Mouse (Mus musculus): ENCODE measurements around the gene Nipsnap2. TPM values are rescaled to one million over a fixed set of nuclear protein-coding genes. Genes with fewer than 3 reads are reported as not detected.
A peak's percentile ranks its signal among the peaks of the same experiment; 100 is the strongest.
"Not testable (repeated sequence)": the region's sequence is repeated elsewhere in the genome, so short reads cannot be mapped to it uniquely, and the experiment has no call there.

The Nipsnap2 gene
- polyA plus RNA-seq (2014; fragmentation: Nextera tagmentation; extraction: Ambion mirVana): 58.7 and 58.9 TPM in 2 replicates

DNA sequence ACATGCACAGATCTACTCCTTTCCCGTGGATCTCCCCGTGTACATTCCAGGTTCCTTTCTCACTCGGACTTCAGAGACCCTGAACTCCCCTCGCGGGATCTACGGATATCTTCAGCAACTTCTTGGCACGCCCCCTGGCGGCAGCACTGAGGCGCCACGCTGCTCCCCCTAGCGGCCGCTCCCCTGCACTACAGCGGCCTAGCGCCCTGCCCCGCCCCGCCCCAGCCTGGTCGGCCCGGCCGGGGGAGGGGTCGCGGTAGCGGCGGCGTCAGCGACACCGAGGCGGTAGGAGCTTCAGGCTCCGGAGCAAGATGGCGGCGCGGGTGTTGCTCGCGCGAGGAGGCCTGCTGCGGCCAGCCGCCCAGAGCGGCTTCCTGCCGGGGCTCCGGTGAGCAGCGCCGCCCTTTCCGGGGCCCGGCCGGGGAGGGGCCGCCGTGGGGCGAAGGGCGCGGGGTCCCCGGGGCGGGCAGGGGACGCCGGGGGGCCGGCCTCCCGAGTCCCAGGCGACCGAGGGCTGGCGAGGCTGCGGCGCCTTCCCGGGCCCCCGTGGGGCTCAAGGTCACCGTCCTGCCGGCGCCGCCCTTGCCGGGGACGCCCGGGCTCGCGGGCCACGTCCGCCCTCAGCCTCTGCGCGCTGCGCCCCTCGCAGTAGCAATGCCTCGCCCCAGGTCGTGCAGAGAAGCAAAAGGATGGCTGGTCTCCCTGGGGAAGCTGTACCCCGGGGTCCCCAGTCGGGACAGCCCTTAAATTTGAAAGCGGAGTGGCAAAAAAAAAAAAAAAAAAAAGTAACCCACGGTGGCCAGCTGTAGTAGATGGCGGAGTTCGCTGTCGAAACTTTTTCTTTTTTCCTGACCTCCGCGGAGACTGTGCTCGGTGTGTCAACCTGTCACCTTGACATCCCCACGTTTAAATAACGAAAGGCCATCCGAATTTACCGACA lies at the start of gene Nipsnap2:
Nipsnap2 (plus strand) TSS at position 230 of the 940 bp plus-strand sequence.
- DNase-seq (ENCODE audit: low spot score) (peak; percentile 96), ATAC-seq (replicated peaks; ENCODE audit: low FRiP score) (peak; percentile 84)
- H3K27me3 ChIP-seq (replicated peaks; ENCODE audit: control insufficient read depth, insufficient read depth, low read length): no peaks in the 10 kb centered on the region
- under 1% methylated on average over 88 of the region's 93 CpGs for WGBS
- H3K9ac ChIP-seq (ENCODE audit: low read depth, low read length): peak within 1 kb of the TSS; percentile 96
- H3K9me3 ChIP-seq (ENCODE audit: control insufficient read depth, low read length): no peaks in the 10 kb centered on the region
- peaks cover 2% of the 10 kb centered on the region; the same call in 1 of the 2 replicates for H3K36me3 ChIP-seq (ENCODE audit: control insufficient read depth, insufficient read depth, low read length)
- peak within 1 kb of the TSS; percentile 64 for H3K4me2 ChIP-seq
- H3K27ac ChIP-seq (ENCODE audit: low read depth, low read length): peak within 1 kb of the TSS; percentile 99
- peak within 1 kb of the TSS; percentile 85 for H3K4me3 ChIP-seq (ENCODE audit: low read depth, low read length)
- H3K4me1 ChIP-seq (replicated peaks; ENCODE audit: control insufficient read depth, insufficient read depth, low read length): peaks cover 45% of the 10 kb centered on the region

DNA sequence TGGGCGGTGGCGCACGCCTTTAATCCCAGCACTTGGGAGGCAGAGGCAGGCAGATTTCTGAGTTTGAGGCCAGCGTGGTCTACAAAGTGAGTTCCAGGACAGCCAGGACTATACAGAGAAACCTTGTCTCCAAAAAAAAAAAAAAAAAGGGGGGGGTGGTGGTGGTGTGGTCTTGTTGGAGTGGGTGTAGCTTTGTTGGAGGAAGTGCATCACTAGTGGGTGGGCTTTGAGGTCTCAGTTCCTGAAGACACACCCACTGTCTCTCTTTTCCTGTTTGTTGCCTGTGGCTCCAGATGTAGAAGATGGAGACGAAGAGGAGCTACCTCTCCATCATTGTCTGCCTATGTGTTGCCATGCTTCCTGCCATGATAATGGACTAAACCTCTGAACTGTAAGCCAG lies 39.7 kb upstream of the Nipsnap2 start:
- not testable (repeated sequence) for H3K4me3 ChIP-seq (ENCODE audit: low read depth, low read length); ATAC-seq (replicated peaks; ENCODE audit: low FRiP score); H3K27ac ChIP-seq (ENCODE audit: low read depth, low read length); H3K9me3 ChIP-seq (ENCODE audit: control insufficient read depth, low read length); H3K4me1 ChIP-seq (replicated peaks; ENCODE audit: control insufficient read depth, insufficient read depth, low read length); H3K4me2 ChIP-seq; H3K9ac ChIP-seq (ENCODE audit: low read depth, low read length); DNase-seq (ENCODE audit: low spot score); H3K27me3 ChIP-seq (replicated peaks; ENCODE audit: control insufficient read depth, insufficient read depth, low read length); H3K36me3 ChIP-seq (ENCODE audit: control insufficient read depth, insufficient read depth, low read length)
- WGBS: 79% methylated on average over 5 of the region's 5 CpGs

- Histone ChIP-seq H3K9ac (ENCODE audit: low read depth, low read length) (no peak overlapping the region), H3K4me1 (replicated peaks; ENCODE audit: control insufficient read depth, insufficient read depth, low read length) (no peaks in the 10 kb centered on the region), H3K4me3 (ENCODE audit: low read depth, low read length) (no peak overlapping the region), H3K4me2 (no peak overlapping the region), H3K36me3 (ENCODE audit: control insufficient read depth, insufficient read depth, low read length) (no peaks in the 10 kb centered on the region), H3K27me3 (replicated peaks; ENCODE audit: control insufficient read depth, insufficient read depth, low read length) (no peaks in the 10 kb centered on the region; the same call in 1 of the 2 replicates), H3K9me3 (ENCODE audit: control insufficient read depth, low read length) (no peaks in the 10 kb centered on the region), H3K27ac (ENCODE audit: low read depth, low read length) (no peak overlapping the region)
- no peak for DNase-seq (ENCODE audit: low spot score)
- no peak for ATAC-seq (replicated peaks; ENCODE audit: low FRiP score)
- WGBS: 72% methylated on average over 7 of the region's 7 CpGs
Measured at GRCm38 (mm10) chr5:129687621-129688020, 37.2 kb upstream of the Nipsnap2 start.

- Histone ChIP-seq H3K4me2 (no peak overlapping the region), H3K9ac (ENCODE audit: low read depth, low read length) (no peak overlapping the region), H3K27ac (ENCODE audit: low read depth, low read length) (no peak overlapping the region), H3K4me3 (ENCODE audit: low read depth, low read length) (no peak overlapping the region), H3K27me3 (replicated peaks; ENCODE audit: control insufficient read depth, insufficient read depth, low read length) (no peaks in the 10 kb centered on the region), H3K4me1 (replicated peaks; ENCODE audit: control insufficient read depth, insufficient read depth, low read length) (no peaks in the 10 kb centered on the region), H3K36me3 (ENCODE audit: control insufficient read depth, insufficient read depth, low read length) (no peaks in the 10 kb centered on the region), H3K9me3 (ENCODE audit: control insufficient read depth, low read length) (no peaks in the 10 kb centered on the region)
- ATAC-seq (replicated peaks; ENCODE audit: low FRiP score): no peak
- no peak for DNase-seq (ENCODE audit: low spot score)
- 79% methylated on average over 3 of the region's 3 CpGs for WGBS
Measured at GRCm38 (mm10) chr5:129690528-129690927, 34.3 kb upstream of the Nipsnap2 start.

DNA sequence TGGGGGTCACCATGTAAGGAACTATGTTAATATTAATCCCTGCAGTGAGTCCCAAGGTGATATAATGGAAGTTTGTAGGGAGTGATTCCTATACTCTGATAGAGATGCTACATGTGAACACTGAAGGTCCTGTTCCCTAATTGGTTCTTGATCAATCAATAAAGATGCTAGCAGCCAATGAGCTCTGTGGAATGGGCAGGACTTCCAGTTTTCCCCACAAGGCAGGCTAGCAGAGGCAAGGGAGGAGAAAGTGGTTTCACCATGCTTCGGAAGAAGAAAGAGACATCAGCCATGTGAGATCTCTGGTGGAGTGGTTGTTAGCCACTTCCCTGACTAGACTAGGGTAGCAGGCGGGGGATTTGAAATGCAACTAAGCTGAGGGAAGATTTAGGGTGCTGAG lies 24.4 kb upstream of the Nipsnap2 start:
- Histone ChIP-seq H3K4me3 (ENCODE audit: low read depth, low read length) (no peak overlapping the region), H3K4me1 (replicated peaks; ENCODE audit: control insufficient read depth, insufficient read depth, low read length) (no peaks in the 10 kb centered on the region), H3K36me3 (ENCODE audit: control insufficient read depth, insufficient read depth, low read length) (no peaks in the 10 kb centered on the region), H3K27me3 (replicated peaks; ENCODE audit: control insufficient read depth, insufficient read depth, low read length) (peaks cover 5% of the 10 kb centered on the region; the same call in 1 of the 2 replicates), H3K27ac (ENCODE audit: low read depth, low read length) (no peak overlapping the region), H3K9ac (ENCODE audit: low read depth, low read length) (no peak overlapping the region), H3K9me3 (ENCODE audit: control insufficient read depth, low read length) (no peaks in the 10 kb centered on the region), H3K4me2 (peak overlapping the region; percentile 27; the same call in 1 of the 2 replicates)
- 37% methylated on average over 2 of the region's 2 CpGs for WGBS
- no peak for ATAC-seq (replicated peaks; ENCODE audit: low FRiP score)
- DNase-seq (ENCODE audit: low spot score): no peak

DNA sequence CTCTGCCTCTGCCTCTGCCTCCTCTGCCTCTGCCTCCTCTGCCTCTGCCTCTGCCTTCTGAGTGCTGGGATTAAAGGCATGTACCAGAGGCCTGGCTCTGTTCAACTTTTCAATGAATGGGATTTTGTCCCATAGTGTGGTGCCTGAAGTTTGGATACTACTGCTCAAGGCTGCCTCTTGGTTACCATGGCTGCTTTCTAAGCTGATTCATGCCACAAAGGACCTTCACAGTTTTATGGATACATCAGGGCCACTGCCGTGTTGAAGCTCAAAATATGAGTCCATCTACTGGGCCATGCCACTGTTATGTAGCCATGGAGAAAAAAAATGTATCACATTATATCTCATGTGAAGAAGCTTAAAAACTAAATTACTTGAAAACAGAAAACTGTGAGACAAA lies 23.2 kb upstream of the Nipsnap2 start:
- Histone ChIP-seq H3K27me3 (replicated peaks; ENCODE audit: control insufficient read depth, insufficient read depth, low read length) (peaks cover 5% of the 10 kb centered on the region; the same call in 1 of the 2 replicates), H3K9me3 (ENCODE audit: control insufficient read depth, low read length) (no peaks in the 10 kb centered on the region), H3K4me2 (no peak overlapping the region), H3K36me3 (ENCODE audit: control insufficient read depth, insufficient read depth, low read length) (no peaks in the 10 kb centered on the region), H3K9ac (ENCODE audit: low read depth, low read length) (no peak overlapping the region), H3K27ac (ENCODE audit: low read depth, low read length) (no peak overlapping the region), H3K4me1 (replicated peaks; ENCODE audit: control insufficient read depth, insufficient read depth, low read length) (no peaks in the 10 kb centered on the region), H3K4me3 (ENCODE audit: low read depth, low read length) (no peak overlapping the region)
- ATAC-seq (replicated peaks; ENCODE audit: low FRiP score) (no peak), DNase-seq (ENCODE audit: low spot score) (no peak)
- WGBS: 74% methylated on average over 1 of the region's 1 CpGs

GRCm38 (mm10) chr5:129703368-129703767 lies 21.5 kb upstream of the Nipsnap2 start:
- no peak overlapping the region for H3K4me2 ChIP-seq
- DNase-seq (ENCODE audit: low spot score) (no peak), ATAC-seq (replicated peaks; ENCODE audit: low FRiP score) (no peak)
- H3K9me3 ChIP-seq (ENCODE audit: control insufficient read depth, low read length): no peaks in the 10 kb centered on the region
- no peak overlapping the region for H3K4me3 ChIP-seq (ENCODE audit: low read depth, low read length)
- no peaks in the 10 kb centered on the region for H3K36me3 ChIP-seq (ENCODE audit: control insufficient read depth, insufficient read depth, low read length)
- H3K27ac ChIP-seq (ENCODE audit: low read depth, low read length): no peak overlapping the region
- H3K4me1 ChIP-seq (replicated peaks; ENCODE audit: control insufficient read depth, insufficient read depth, low read length): no peaks in the 10 kb centered on the region
- no peak overlapping the region for H3K9ac ChIP-seq (ENCODE audit: low read depth, low read length)
- H3K27me3 ChIP-seq (replicated peaks; ENCODE audit: control insufficient read depth, insufficient read depth, low read length): peaks cover 5% of the 10 kb centered on the region; the same call in 1 of the 2 replicates

DNA sequence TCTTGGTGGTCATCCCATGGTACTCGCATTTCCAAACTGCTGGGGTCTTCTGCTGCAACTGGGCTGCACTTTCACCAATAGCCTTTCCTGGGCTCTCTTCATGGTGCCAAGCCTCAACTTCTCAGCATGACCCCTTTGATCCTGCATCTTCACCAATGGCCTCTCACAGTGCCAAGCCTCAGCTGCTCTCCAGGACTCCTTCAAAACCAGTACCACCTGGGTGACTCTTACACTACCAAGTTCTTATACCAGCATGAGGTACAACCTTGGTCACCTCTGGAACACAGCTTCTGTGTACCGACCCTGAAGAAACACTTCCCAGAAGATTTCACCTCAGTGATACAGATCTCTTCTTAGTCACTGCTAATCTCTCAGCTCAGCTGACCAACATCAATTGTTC lies 16.5 kb upstream of the Nipsnap2 start, which contains the start of gene Sept14:
Sept14 (minus strand) TSS at position 101 of the 400 bp plus-strand sequence.
- no peaks in the 10 kb centered on the region for H3K36me3 ChIP-seq (ENCODE audit: control insufficient read depth, insufficient read depth, low read length)
- ATAC-seq (replicated peaks; ENCODE audit: low FRiP score) (no peak), DNase-seq (ENCODE audit: low spot score) (no peak)
- WGBS: 61% methylated on average over 2 of the region's 2 CpGs
- no peaks in the 10 kb centered on the region for H3K4me1 ChIP-seq (replicated peaks; ENCODE audit: control insufficient read depth, insufficient read depth, low read length)
- H3K27me3 ChIP-seq (replicated peaks; ENCODE audit: control insufficient read depth, insufficient read depth, low read length): no peaks in the 10 kb centered on the region
- H3K27ac ChIP-seq (ENCODE audit: low read depth, low read length): no peak within 1 kb of the TSS
- no peaks in the 10 kb centered on the region for H3K9me3 ChIP-seq (ENCODE audit: control insufficient read depth, low read length)
- H3K4me2 ChIP-seq: no peak within 1 kb of the TSS
- H3K4me3 ChIP-seq (ENCODE audit: low read depth, low read length): no peak within 1 kb of the TSS
- no peak within 1 kb of the TSS for H3K9ac ChIP-seq (ENCODE audit: low read depth, low read length)
